Mouse (Mus musculus): ENCODE measurements at regions not wholly inside any gene's neighbourhood (a gene's known extent, or its start where the extent isn't known, plus 50 kb on each side); places are given as distances from the start of the nearest gene placed in this dataset.

DNA sequence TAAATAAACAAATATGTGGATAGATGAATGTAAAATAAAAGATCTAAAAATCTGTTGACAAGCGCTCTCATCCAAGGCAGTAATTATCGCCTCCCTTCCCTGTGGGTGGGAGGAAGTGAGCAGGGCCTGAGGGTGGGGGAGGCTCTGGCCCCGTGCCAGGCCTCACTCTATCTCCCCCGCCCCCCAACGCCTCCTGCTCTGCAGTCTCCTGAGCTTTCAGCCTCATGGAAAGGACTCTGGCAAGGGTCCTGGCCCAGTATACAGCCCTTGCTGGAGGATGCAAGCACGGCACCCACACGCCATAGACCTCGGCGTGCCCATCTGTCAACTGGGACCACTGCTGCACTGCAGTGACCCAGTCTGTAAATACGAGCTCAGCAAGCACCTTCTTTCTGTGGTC lies 222.9 kb downstream of the Mroh4 start:
- TF ChIP-seq EP300 (IDR thresholded peaks at IDR 0.05; ENCODE audit: insufficient read depth, low read depth, low read length) (no peak), CTCF (IDR thresholded peaks at IDR 0.05) (no peak)

Data from heart, adult 2 months (tissue).